Mouse (Mus musculus) thymus, postnatal 36 days (tissue): ENCODE results near the gene Dgkb.

ENCODE experiments used
- DNase-seq, 2 experiments: peaks; one replicate each; pipeline ENCODE4 v3.0.0; 2022; ENCODE audit warnings: mixed read lengths in 2 of 2

Gene Dgkb

GRCm38 (mm10) chr12:38600165-38600845, 782.8 kb downstream of the Dgkb start:
- DNase-seq: no peak

GRCm38 (mm10) chr12:38608104-38608503, 790.6 kb downstream of the Dgkb start:
- no peak for DNase-seq

GRCm38 (mm10) chr12:38668265-38668664, 850.7 kb downstream of the Dgkb start:
- no peak for DNase-seq
